Mouse (Mus musculus) lung, postnatal 0 days (tissue): ENCODE results near the gene Spata13. TPM values are rescaled to one million over a fixed set of nuclear protein-coding genes. Genes with fewer than 3 reads are reported as not detected.

ENCODE experiments used
- ATAC-seq: fragments of 200-750 bp; cut with Nextera tagmentation; 2 replicates; pipeline ENCODE4 v1.8.0; 2017; ENCODE audit warnings: moderate library complexity
- DNase-seq: peaks from one replicate; pipeline ENCODE4 v3.0.0-alpha.2; 2016; ENCODE audit warnings: low spot score
- H3K27ac ChIP-seq: fragments of 300-500 bp; sonication (generic); 2 replicates; pipeline ENCODE4 v1.5.1; 2014; ENCODE audit warnings: antibody characterized with exemption, mild to moderate bottlenecking, low read length, mixed read lengths
- H3K27me3 ChIP-seq: fragments of 300-500 bp; sonication (generic); replicated peaks from 2 replicates; pipeline ENCODE4 v1.6.1; 2014; ENCODE audit warnings: low read length, mixed read lengths; ENCODE audit not compliant: insufficient read depth
- H3K36me3 ChIP-seq: fragments of 300-500 bp; sonication (generic); 2 replicates; pipeline ENCODE4 v1.6.1; 2014; ENCODE audit warnings: low read length, mixed read lengths; ENCODE audit not compliant: insufficient read depth
- H3K4me1 ChIP-seq: fragments of 300-500 bp; sonication (generic); 2 replicates; pipeline ENCODE4 v1.6.1; 2014; ENCODE audit warnings: antibody characterized with exemption, low read depth, low read length, mixed read lengths; ENCODE audit not compliant: insufficient read depth
- H3K4me2 ChIP-seq: fragments of 300-500 bp; sonication (generic); replicated peaks from 2 replicates; pipeline ENCODE4 v1.6.1; 2014; ENCODE audit warnings: low read depth, mild to moderate bottlenecking, low read length, moderate library complexity, mixed read lengths
- H3K4me3 ChIP-seq: fragments of 300-500 bp; sonication (generic); 2 replicates; pipeline ENCODE4 v1.5.1; 2014; ENCODE audit warnings: low read depth, low read length
- H3K9ac ChIP-seq: fragments of 300-500 bp; sonication (generic); replicated peaks from 2 replicates; pipeline ENCODE4 v1.6.1; 2014; ENCODE audit warnings: low read depth, mild to moderate bottlenecking
- H3K9me3 ChIP-seq: fragments of 300-500 bp; sonication (generic); 2 replicates; pipeline ENCODE4 v1.6.1; 2016; ENCODE audit warnings: low read length, mixed read lengths
- CTCF ChIP-seq: IDR thresholded peaks from 2 replicates; pipeline ENCODE4 v1.5.1; 2016; ENCODE audit warnings: antibody characterized with exemption, mild to moderate bottlenecking
- EP300 ChIP-seq: IDR thresholded peaks from 2 replicates; pipeline ENCODE4 v1.6.1; 2016; ENCODE audit warnings: antibody characterized with exemption, mild to moderate bottlenecking, control low read depth
- WGBS: fragments of 180-500 bp; shearing (Covaris S2); extraction: QIAGEN DNeasy Blood & Tissue Kit; methylation state at CpG from one replicate; pipeline ENCODE4 v1.1.7; 2014; 5-methylcytosine and 5-hydroxymethylcytosine counted together
- polyA plus RNA-seq: library from polyadenylated mRNA; unstranded; fragments of >200 nt; fragmentation: Nextera tagmentation; extraction: Ambion mirVana; gene quantifications from 2 replicates; pipeline ENCODE4 v1.2.1, GENCODE M21; 2015

Spata13 gene
- 11.7 and 15.5 TPM in 2 replicates for polyA plus RNA-seq

GRCm38 (mm10) chr14:60633961-60634864 is at the start of gene Spata13:
TSS of gene Spata13 (plus strand) at chr14:60634001.
- Histone ChIP-seq H3K27me3 (no peaks in the 10 kb centered on the region), H3K4me1 (peaks cover 12% of the 10 kb centered on the region), H3K27ac (peak within 1 kb of the TSS; percentile 75), H3K36me3 (no peaks in the 10 kb centered on the region), H3K9me3 (no peaks in the 10 kb centered on the region), H3K4me2 (peak within 1 kb of the TSS; percentile 91), H3K9ac (peak within 1 kb of the TSS; percentile 51), H3K4me3 (peak within 1 kb of the TSS; percentile 61)
- WGBS, result under 1% methylated on average over 48 of the region's 50 CpGs
- DNase-seq, result peak; percentile 96
- TF ChIP-seq EP300 (no peak), CTCF (peak; percentile 17)
- ATAC-seq, result peak; percentile 91

- Histone ChIP-seq H3K4me3 (no peak overlapping the region), H3K27me3 (no peaks in the 10 kb centered on the region), H3K27ac (no peak overlapping the region), H3K36me3 (no peaks in the 10 kb centered on the region), H3K9ac (no peak overlapping the region), H3K4me2 (no peak overlapping the region), H3K4me1 (peaks cover 8% of the 10 kb centered on the region; the same call in 1 of the 2 replicates), H3K9me3 (no peaks in the 10 kb centered on the region)
- peak; percentile 22 for DNase-seq
- TF ChIP-seq CTCF (no peak), EP300 (no peak)
- ATAC-seq, result no peak; the same call in 1 of the 2 replicates
- WGBS, result 53% methylated on average over 15 of the region's 15 CpGs
Measured at GRCm38 (mm10) chr14:60586687-60587453, 46.9 kb upstream of the Spata13 start.

GRCm38 (mm10) chr14:60589001-60589400 is 44.8 kb upstream of the Spata13 start:
- 72% methylated on average over 2 of the region's 2 CpGs for WGBS
- H3K4me2 ChIP-seq, result no peak overlapping the region
- no peak for TF ChIP-seq EP300
- no peak for TF ChIP-seq CTCF
- no peaks in the 10 kb centered on the region for H3K36me3 ChIP-seq
- DNase-seq, result no peak
- no peaks in the 10 kb centered on the region for H3K9me3 ChIP-seq
- no peak overlapping the region for H3K9ac ChIP-seq
- peaks cover 20% of the 10 kb centered on the region; the same call in 1 of the 2 replicates for H3K4me1 ChIP-seq
- no peak overlapping the region for H3K27ac ChIP-seq
- no peaks in the 10 kb centered on the region for H3K27me3 ChIP-seq
- H3K4me3 ChIP-seq, result no peak overlapping the region
- ATAC-seq, result no peak

- TF ChIP-seq CTCF, result no peak
- no peak; the same call in 1 of the 2 replicates for TF ChIP-seq EP300
- H3K27me3 ChIP-seq, result no peaks in the 10 kb centered on the region
- H3K9me3 ChIP-seq, result no peaks in the 10 kb centered on the region
- no peak overlapping the region for H3K4me3 ChIP-seq
- peak overlapping the region; percentile 57 for H3K27ac ChIP-seq
- no peak overlapping the region for H3K9ac ChIP-seq
- peaks cover 23% of the 10 kb centered on the region; the same call in 1 of the 2 replicates for H3K4me1 ChIP-seq
- DNase-seq (peak; percentile 65), ATAC-seq (peak; percentile 76)
- no peaks in the 10 kb centered on the region for H3K36me3 ChIP-seq
- peak overlapping the region; percentile 6; the same call in 1 of the 2 replicates for H3K4me2 ChIP-seq
- WGBS, result 24% methylated on average over 5 of the region's 5 CpGs
Measured at GRCm38 (mm10) chr14:60592339-60592738, 41.5 kb upstream of the Spata13 start.

- peaks cover 25% of the 10 kb centered on the region; the same call in 1 of the 2 replicates for H3K4me1 ChIP-seq
- H3K27ac ChIP-seq, result peak overlapping the region; percentile 8; the same call in 1 of the 2 replicates
- DNase-seq (peak; percentile 78), ATAC-seq (peak; percentile 77)
- WGBS, result 9% methylated on average over 7 of the region's 7 CpGs
- peak overlapping the region; percentile 6 for H3K4me2 ChIP-seq
- H3K4me3 ChIP-seq, result no peak overlapping the region
- H3K36me3 ChIP-seq, result no peaks in the 10 kb centered on the region
- peak; percentile 17; the same call in 1 of the 2 replicates for TF ChIP-seq EP300
- TF ChIP-seq CTCF, result no peak
- no peaks in the 10 kb centered on the region for H3K9me3 ChIP-seq
- H3K9ac ChIP-seq, result no peak overlapping the region
- no peaks in the 10 kb centered on the region for H3K27me3 ChIP-seq
Measured at GRCm38 (mm10) chr14:60592822-60593221, 41.0 kb upstream of the Spata13 start.

GRCm38 (mm10) chr14:60597571-60597970 is 36.2 kb upstream of the Spata13 start:
- DNase-seq (peak; percentile 33), ATAC-seq (no peak)
- no peaks in the 10 kb centered on the region for H3K36me3 ChIP-seq
- no peak overlapping the region for H3K27ac ChIP-seq
- TF ChIP-seq CTCF, result no peak
- TF ChIP-seq EP300, result no peak
- H3K9me3 ChIP-seq, result no peaks in the 10 kb centered on the region
- no peaks in the 10 kb centered on the region for H3K27me3 ChIP-seq
- no peak overlapping the region for H3K9ac ChIP-seq
- no peak overlapping the region for H3K4me2 ChIP-seq
- peaks cover 14% of the 10 kb centered on the region; the same call in 1 of the 2 replicates for H3K4me1 ChIP-seq
- H3K4me3 ChIP-seq, result no peak overlapping the region
- WGBS, result 2% methylated on average over 4 of the region's 4 CpGs
